Mouse (Mus musculus) CH12.LX (cell line): ENCODE measurements around the gene Clptm1.

Experiments
- KAT2A ChIP-seq: IDR thresholded peaks from 2 replicates; pipeline ENCODE4 v1.6.1; 2012; ENCODE audit warnings: low read length, improper control_type of control experiment, inconsistent platforms; ENCODE audit not compliant: insufficient replicate concordance
- MAX ChIP-seq: IDR thresholded peaks from 2 replicates; pipeline ENCODE4 v1.6.1; 2011; ENCODE audit warnings: low read length, improper control_type of control experiment

DNA sequence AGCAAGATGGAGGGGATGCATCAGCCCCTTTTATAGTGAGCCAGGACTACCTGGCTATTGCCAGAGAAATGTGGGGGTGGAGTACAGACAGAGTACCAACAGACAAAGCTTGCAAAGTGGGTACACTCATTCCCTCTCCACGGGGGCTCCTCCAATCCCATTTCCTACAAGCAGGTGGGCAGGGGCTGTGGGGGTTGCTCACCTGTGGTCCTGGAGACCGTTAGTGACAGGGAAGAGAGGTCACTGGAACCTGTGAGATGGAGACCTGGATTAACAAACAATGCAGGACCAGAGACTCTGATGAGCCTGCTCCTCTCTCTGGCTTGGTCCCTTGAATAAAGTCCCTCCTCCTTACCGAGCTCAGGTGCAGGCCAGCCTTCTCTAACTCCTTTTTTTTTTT, 37.1 kb downstream of the Clptm1 start:
- TF ChIP-seq KAT2A (no peak), MAX (no peak)
